Mouse (Mus musculus): ENCODE measurements at regions not wholly inside any gene's neighbourhood (a gene's known extent, or its start where the extent isn't known, plus 50 kb on each side); places are given as distances from the start of the nearest gene placed in this dataset.
A peak's percentile ranks its signal among the peaks of the same experiment; 100 is the strongest.
"Not testable (repeated sequence)": the region's sequence is repeated elsewhere in the genome, so short reads cannot be mapped to it uniquely, and the experiment has no call there.

DNA sequence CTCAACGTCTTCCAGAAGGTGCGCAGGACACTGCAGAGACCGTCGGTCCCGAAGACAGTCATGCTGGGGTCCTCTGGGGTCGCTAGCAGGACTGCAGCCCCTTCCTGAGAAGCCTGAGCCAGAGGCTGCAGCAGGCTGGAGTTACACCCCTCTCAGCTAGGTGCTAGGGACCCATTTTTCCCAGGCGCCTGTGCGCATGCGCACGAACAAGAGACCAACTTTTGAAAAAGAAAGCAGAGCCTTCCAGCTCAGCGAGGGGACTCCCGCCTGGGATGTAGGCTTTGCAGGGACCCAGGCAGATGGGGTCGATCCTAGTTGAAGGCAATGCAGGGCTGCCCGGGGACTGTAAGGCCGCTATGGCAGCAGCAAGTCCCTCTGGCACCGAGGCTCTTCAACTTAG is 104.7 kb upstream of the Atg7 start:
- not testable (repeated sequence) for H3K4me3 ChIP-seq (ENCODE audit: low read depth, low read length); H3K4me2 ChIP-seq (ENCODE audit: low read depth, low read length, poor library complexity, severe bottlenecking); H3K4me1 ChIP-seq (ENCODE audit: insufficient read depth, low read length); H3K9me3 ChIP-seq (ENCODE audit: low read length); H3K36me3 ChIP-seq (ENCODE audit: insufficient read depth, low read length); ATAC-seq (ENCODE audit: low FRiP score); H3K9ac ChIP-seq (replicated peaks; ENCODE audit: low read length, poor library complexity, severe bottlenecking); DNase-seq (ENCODE audit: low spot score); H3K27me3 ChIP-seq (ENCODE audit: insufficient read depth, low read length); H3K27ac ChIP-seq (ENCODE audit: low read depth, low read length)
- 16% methylated on average over 6 of the region's 16 CpGs for WGBS

DNA sequence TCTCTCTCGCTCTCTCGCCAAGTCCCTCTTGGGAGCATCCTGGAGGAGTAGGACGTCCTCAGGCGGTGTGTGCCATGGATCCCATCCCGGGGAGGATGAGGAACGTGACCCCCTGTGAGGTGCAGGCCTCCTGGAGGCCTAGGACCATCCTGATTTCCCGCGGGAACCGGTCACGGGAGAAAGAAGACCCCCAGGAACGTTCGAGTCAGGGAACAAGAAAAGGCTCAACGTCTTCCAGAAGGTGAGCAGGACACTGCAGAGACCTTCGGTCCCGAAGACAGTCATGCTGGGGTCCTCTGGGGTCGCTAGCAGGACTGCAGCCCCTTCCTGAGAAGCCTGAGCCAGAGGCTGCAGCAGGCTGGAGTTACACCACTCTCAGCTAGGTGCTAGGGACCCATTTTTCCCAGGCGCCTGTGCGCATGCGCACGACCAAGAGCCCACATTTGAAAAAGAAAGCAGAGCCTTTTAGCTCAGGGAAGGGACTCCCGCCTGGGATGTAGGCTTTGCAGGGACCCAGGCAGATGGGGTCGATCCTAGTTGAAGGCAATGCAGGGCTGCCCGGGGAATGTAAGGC is 92.7 kb upstream of the Atg7 start:
- H3K4me2 ChIP-seq (ENCODE audit: low read depth, low read length, poor library complexity, severe bottlenecking); H3K4me1 ChIP-seq (ENCODE audit: insufficient read depth, low read length); H3K27ac ChIP-seq (ENCODE audit: low read depth, low read length); ATAC-seq (ENCODE audit: low FRiP score); H3K9me3 ChIP-seq (ENCODE audit: low read length); H3K27me3 ChIP-seq (ENCODE audit: insufficient read depth, low read length); H3K36me3 ChIP-seq (ENCODE audit: insufficient read depth, low read length); H3K9ac ChIP-seq (replicated peaks; ENCODE audit: low read length, poor library complexity, severe bottlenecking); DNase-seq (ENCODE audit: low spot score); H3K4me3 ChIP-seq (ENCODE audit: low read depth, low read length): not testable (repeated sequence)
- WGBS, result 38% methylated on average over 21 of the region's 23 CpGs

- no CpG with 5 or more reads among the region's 12 CpGs for WGBS
- not testable (repeated sequence) for H3K4me1 ChIP-seq (ENCODE audit: insufficient read depth, low read length); ATAC-seq (ENCODE audit: low FRiP score); H3K4me3 ChIP-seq (ENCODE audit: low read depth, low read length); H3K4me2 ChIP-seq (ENCODE audit: low read depth, low read length, poor library complexity, severe bottlenecking); H3K36me3 ChIP-seq (ENCODE audit: insufficient read depth, low read length); H3K9ac ChIP-seq (replicated peaks; ENCODE audit: low read length, poor library complexity, severe bottlenecking); DNase-seq (ENCODE audit: low spot score); H3K27me3 ChIP-seq (ENCODE audit: insufficient read depth, low read length); H3K9me3 ChIP-seq (ENCODE audit: low read length); H3K27ac ChIP-seq (ENCODE audit: low read depth, low read length)
Observed at GRCm38 (mm10) chr6:114553072-114553471, 89.8 kb upstream of the Atg7 start.

- not testable (repeated sequence) for H3K27ac ChIP-seq (ENCODE audit: low read depth, low read length); H3K9ac ChIP-seq (replicated peaks; ENCODE audit: low read length, poor library complexity, severe bottlenecking); H3K4me1 ChIP-seq (ENCODE audit: insufficient read depth, low read length); H3K27me3 ChIP-seq (ENCODE audit: insufficient read depth, low read length); H3K4me2 ChIP-seq (ENCODE audit: low read depth, low read length, poor library complexity, severe bottlenecking); H3K9me3 ChIP-seq (ENCODE audit: low read length); H3K4me3 ChIP-seq (ENCODE audit: low read depth, low read length); ATAC-seq (ENCODE audit: low FRiP score); H3K36me3 ChIP-seq (ENCODE audit: insufficient read depth, low read length)
- WGBS, result 25% methylated on average over 4 of the region's 15 CpGs
- peak; percentile 66 for DNase-seq (ENCODE audit: low spot score)
Observed at GRCm38 (mm10) chr6:114555186-114555585, 87.7 kb upstream of the Atg7 start.

GRCm38 (mm10) chr6:114577319-114577718 is 65.6 kb upstream of the Atg7 start:
- DNase-seq (ENCODE audit: low spot score), result peak; percentile 67
- not testable (repeated sequence) for H3K36me3 ChIP-seq (ENCODE audit: insufficient read depth, low read length); H3K9me3 ChIP-seq (ENCODE audit: low read length); H3K27ac ChIP-seq (ENCODE audit: low read depth, low read length); H3K4me1 ChIP-seq (ENCODE audit: insufficient read depth, low read length); H3K9ac ChIP-seq (replicated peaks; ENCODE audit: low read length, poor library complexity, severe bottlenecking); ATAC-seq (ENCODE audit: low FRiP score); H3K4me3 ChIP-seq (ENCODE audit: low read depth, low read length); H3K4me2 ChIP-seq (ENCODE audit: low read depth, low read length, poor library complexity, severe bottlenecking); H3K27me3 ChIP-seq (ENCODE audit: insufficient read depth, low read length)
- WGBS, result 0% methylated on average over 6 of the region's 15 CpGs
